Mouse (Mus musculus) kidney, adult 11 months (tissue): ENCODE data around the gene Trim40.

Experiments used
- DNase-seq: peaks from one replicate; pipeline ENCODE4 v3.0.0; 2022

Gene Trim40

DNA sequence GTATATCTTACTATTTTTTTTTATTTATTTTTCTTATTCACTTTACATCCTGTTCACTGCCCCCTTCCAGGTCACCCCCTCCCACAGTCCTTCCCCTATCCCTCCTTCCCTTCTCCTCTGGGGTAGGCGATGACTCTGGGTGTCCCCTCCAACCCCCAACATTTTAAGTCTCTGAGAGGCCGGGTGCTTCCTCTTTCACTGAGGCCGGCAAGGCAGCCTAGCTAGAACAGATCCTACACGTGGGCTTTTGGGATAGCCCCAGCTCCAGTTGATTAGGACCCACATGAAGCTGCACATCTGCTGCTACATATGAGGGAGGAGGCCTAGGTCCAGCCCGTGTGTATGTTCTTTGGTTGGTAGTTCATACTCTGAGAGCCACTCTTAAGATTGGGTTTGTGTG is 50.9 kb downstream of the Trim40 start:
- no peak for DNase-seq

DNA sequence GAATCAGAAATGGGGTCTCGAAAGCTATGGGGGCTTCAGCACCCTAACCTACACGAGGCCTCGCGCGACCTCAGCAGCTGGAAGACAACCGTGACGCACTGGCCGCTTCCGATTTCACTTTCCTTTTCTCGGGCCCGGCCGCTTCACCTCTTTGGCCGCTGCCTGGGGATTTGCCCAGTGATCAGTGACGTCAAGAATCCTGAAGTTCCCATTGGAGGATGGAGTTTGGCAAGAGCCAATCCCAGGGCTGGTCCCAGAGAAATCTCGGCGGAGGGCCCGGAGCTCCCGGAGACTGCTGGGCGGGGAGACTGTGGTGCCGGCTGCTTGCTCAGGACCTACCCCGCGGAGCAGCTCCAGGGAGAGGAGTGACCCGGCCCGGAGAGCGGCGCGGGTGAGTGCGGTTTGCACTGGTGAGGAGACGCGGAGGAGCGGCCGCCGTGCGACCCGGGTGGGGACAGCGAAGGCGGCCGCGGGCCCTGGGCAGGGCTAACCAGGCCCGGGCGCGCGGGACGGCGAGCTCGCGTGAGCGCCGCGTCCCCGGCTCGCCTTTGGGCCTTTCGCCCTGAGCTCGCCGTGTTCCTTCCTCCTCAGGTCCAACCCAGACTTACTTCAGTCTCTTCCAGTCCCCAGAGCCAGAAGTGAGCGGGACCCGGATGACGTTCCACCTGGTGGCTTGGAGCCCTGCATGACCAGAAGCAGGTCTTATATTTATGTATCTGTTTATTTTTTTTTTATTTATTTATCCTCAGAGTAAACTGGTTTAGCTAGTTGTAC is 52.9 kb downstream of the Trim40 start, which contains the start of gene Trim26:
Gene Trim26 (plus strand): TSS at position 261 of the 774 bp plus-strand sequence.
- peak; percentile 98 for DNase-seq

DNA sequence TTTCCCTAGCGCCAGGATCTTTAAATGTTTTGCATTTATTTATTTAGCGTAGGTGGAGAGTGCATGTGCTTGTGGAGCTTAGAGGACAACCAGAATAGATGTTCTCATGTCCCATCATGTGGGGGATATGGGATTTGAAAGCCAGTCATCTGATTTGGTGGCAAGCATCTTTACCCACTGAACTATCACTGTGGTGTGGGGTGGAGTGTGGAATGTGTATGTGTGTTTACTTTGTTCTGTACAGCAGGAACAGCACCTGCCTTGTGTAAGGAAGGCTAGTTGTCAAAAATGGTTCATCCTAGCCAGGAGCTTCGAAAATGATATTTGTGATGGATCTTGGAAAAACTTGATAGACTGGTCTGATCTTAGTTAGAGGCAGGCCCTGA is 53.5 kb downstream of the Trim40 start:
- no peak for DNase-seq

DNA sequence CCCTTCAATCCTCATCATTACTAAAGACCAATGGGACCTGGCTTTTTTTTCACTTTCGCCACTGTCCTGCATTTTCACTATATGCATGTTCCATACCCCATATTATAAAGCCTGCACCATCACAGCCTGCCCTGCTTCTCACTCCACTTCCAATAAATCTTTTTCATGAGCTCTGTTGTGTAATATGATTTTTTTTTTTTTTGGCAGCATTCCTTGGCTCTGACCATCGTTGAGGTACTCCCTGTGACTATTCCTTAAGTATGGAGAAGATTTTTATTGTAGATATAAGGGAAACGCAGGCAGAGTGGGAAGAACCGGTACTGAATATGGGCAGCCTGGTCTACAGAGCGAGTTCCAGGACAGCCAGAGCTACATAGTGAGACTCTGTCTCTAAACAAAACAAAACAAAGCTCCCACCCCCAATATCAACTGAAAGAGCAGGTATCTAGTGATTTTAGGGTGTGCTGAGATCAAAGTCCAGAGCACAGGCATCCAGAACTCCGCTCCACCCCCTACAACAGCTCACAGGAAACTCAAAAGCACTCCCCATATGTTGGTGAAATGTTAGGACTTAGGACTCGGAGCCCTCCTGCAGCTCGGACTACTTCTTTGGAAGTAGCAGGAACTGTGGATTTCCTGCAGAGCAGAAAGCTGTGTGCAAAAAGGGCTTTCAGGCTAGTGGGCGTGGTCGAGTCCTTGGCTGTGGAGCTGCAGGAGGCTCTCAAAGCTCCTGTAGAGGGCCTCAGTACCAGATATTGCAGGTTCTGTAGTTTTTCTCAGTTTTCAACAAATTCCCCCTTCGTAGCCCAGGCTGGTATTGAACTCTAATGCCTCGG is 54.1 kb downstream of the Trim40 start:
- DNase-seq = peak; percentile 61

DNA sequence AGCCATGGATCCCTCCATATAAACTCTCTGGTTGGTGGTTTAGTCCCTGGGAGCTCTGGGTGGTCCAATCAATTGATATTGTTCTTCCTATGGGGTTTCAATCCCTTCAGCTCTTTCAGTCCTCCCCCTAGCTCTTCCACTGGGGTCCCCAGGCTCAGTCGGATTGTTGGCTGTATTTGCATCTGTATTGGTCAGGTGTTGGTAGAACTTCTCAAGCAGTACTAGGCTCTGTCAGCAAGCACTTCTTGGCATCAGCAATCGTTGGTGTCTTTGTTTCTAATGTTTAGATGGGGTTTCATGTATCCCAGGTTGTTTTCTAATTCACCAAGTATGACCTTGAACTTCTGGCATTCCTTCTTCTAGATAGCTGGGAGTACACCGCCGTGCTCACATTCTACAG is 57.2 kb downstream of the Trim40 start:
- DNase-seq = no peak
